Mouse (Mus musculus) liver, embryonic 14.5 days (tissue): ENCODE results near the gene Pnldc1. TPM values are rescaled to one million over a fixed set of nuclear protein-coding genes. Genes with fewer than 3 reads are reported as not detected.

ENCODE experiments used
- ATAC-seq: fragments of 200-750 bp; cut with Nextera tagmentation; 2 replicates; pipeline ENCODE4 v1.8.0; 2017; ENCODE audit warnings: moderate number of reproducible peaks, mild to moderate bottlenecking, moderate library complexity; ENCODE audit not compliant: insufficient read depth
- DNase-seq, 3 experiments: peaks; one replicate each; pipeline ENCODE4 v3.0.0-alpha.2; 2012 to 2013; ENCODE audit warnings: low read depth in 3 of 3, low spot score in 3 of 3
- H3K27ac ChIP-seq: fragments of 300-500 bp; sonication (generic); 2 replicates; pipeline ENCODE4 v1.5.1; 2014; ENCODE audit warnings: moderate library complexity, mild to moderate bottlenecking, control low read depth, inconsistent platforms
- H3K27me3 ChIP-seq: fragments of 300-500 bp; sonication (generic); 2 replicates; pipeline ENCODE4 v1.6.1; 2014; ENCODE audit warnings: mild to moderate bottlenecking, low read length, moderate library complexity; ENCODE audit not compliant: control insufficient read depth, insufficient read depth
- H3K36me3 ChIP-seq: fragments of 300-500 bp; sonication (generic); replicated peaks from 2 replicates; pipeline ENCODE4 v1.6.1; 2014; ENCODE audit warnings: low read depth; ENCODE audit not compliant: control insufficient read depth, insufficient read depth
- H3K4me1 ChIP-seq, 2 experiments: fragments of 200-500 bp in 1 of 2; fragments of 300-500 bp in 1 of 2; sonication (generic) in 1 of 2; replicated peaks; 2 replicates each; pipeline ENCODE4 v1.6.1; 2012 to 2014; ENCODE audit warnings: antibody characterized with exemption in 1 of 2, inconsistent platforms in 1 of 2, low read length in 1 of 2; ENCODE audit not compliant: control insufficient read depth in 2 of 2, insufficient read depth in 2 of 2
- H3K4me2 ChIP-seq: fragments of 300-500 bp; sonication (generic); 2 replicates; pipeline ENCODE4 v1.6.1; 2014; ENCODE audit warnings: low read depth, mild to moderate bottlenecking, control low read depth, moderate library complexity
- H3K4me3 ChIP-seq, 2 experiments: fragments of 200-500 bp in 1 of 2; fragments of 300-500 bp in 1 of 2; sonication (generic) in 1 of 2; 2 replicates each; pipeline ENCODE4 v1.5.1; 2012 to 2014; ENCODE audit warnings: low read depth in 2 of 2, low read length in 2 of 2, mild to moderate bottlenecking in 2 of 2, control low read depth in 1 of 2, inconsistent platforms in 1 of 2, moderate library complexity in 1 of 2; ENCODE audit not compliant: insufficient read depth in 1 of 2
- H3K9ac ChIP-seq: fragments of 300-500 bp; sonication (generic); replicated peaks from 2 replicates; pipeline ENCODE4 v1.6.1; 2014; ENCODE audit warnings: mild to moderate bottlenecking, control low read depth, moderate library complexity
- H3K9me3 ChIP-seq: fragments of 300-500 bp; sonication (generic); 2 replicates; pipeline ENCODE4 v1.6.1; 2016; ENCODE audit warnings: low read length, mixed read lengths; ENCODE audit not compliant: control insufficient read depth
- CTCF ChIP-seq: IDR thresholded peaks from 2 replicates; pipeline ENCODE4 v1.5.1; 2016; ENCODE audit warnings: antibody characterized with exemption, low read depth, control low read depth
- EP300 ChIP-seq: IDR thresholded peaks from 2 replicates; pipeline ENCODE4 v1.6.1; 2016; ENCODE audit warnings: antibody characterized with exemption, low read depth
- WGBS: fragments of 180-500 bp; shearing (Covaris S2); extraction: QIAGEN DNeasy Blood & Tissue Kit; methylation state at CpG from one replicate; pipeline ENCODE4 v1.1.7; 2014; ENCODE audit not compliant: insufficient replicate concordance; 5-methylcytosine and 5-hydroxymethylcytosine counted together
- polyA plus RNA-seq, 2 experiments: library from polyadenylated mRNA; depleted of rRNA in 1 of 2; stranded (reverse) in 1 of 2; unstranded in 1 of 2; fragments of >200 nt; fragmentation: Nextera tagmentation in 1 of 2; extraction: Ambion mirVana in 1 of 2; gene quantifications; 2 replicates each; pipeline versions ENCODE4 v1.2.1 to v1.2.3; 2012 to 2014

Pnldc1 gene
- polyA plus RNA-seq, 2 experiments, result 0.44 to 0.50 TPM

GRCm38 (mm10) chr17:12868043-12868442 is 42.0 kb downstream of the Pnldc1 start, which contains the start of gene Mas1:
Mas1 (minus strand) TSS chr17:12868143.
- TF ChIP-seq EP300 (no peak), CTCF (no peak)
- H3K27ac ChIP-seq, result no peak within 1 kb of the TSS
- no peaks in the 10 kb centered on the region for H3K9me3 ChIP-seq
- no peaks in the 10 kb centered on the region for H3K4me1 ChIP-seq
- H3K27me3 ChIP-seq, result no peaks in the 10 kb centered on the region; the same call in 1 of the 2 replicates
- DNase-seq, result no peak
- H3K4me2 ChIP-seq, result no peak within 1 kb of the TSS
- WGBS, result 32% methylated on average over 2 of the region's 2 CpGs
- H3K9ac ChIP-seq, result no peak within 1 kb of the TSS
- H3K4me3 ChIP-seq, result no peak within 1 kb of the TSS
- H3K36me3 ChIP-seq, result no peaks in the 10 kb centered on the region
- no peak for ATAC-seq

GRCm38 (mm10) chr17:12866853-12867252 is 43.2 kb downstream of the Pnldc1 start:
- no peak overlapping the region for H3K4me2 ChIP-seq
- no peaks in the 10 kb centered on the region for H3K9me3 ChIP-seq
- no peak overlapping the region for H3K4me3 ChIP-seq
- no peak for ATAC-seq
- WGBS, result 75% methylated on average over 10 of the region's 10 CpGs
- H3K4me1 ChIP-seq, result no peaks in the 10 kb centered on the region
- no peak for TF ChIP-seq CTCF
- H3K27ac ChIP-seq, result no peak overlapping the region
- DNase-seq, result no peak
- no peaks in the 10 kb centered on the region; the same call in 1 of the 2 replicates for H3K27me3 ChIP-seq
- H3K9ac ChIP-seq, result no peak overlapping the region
- H3K36me3 ChIP-seq, result no peaks in the 10 kb centered on the region

GRCm38 (mm10) chr17:12865407-12865806 is 44.6 kb downstream of the Pnldc1 start:
- WGBS, result 48% methylated on average over 3 of the region's 3 CpGs

DNA sequence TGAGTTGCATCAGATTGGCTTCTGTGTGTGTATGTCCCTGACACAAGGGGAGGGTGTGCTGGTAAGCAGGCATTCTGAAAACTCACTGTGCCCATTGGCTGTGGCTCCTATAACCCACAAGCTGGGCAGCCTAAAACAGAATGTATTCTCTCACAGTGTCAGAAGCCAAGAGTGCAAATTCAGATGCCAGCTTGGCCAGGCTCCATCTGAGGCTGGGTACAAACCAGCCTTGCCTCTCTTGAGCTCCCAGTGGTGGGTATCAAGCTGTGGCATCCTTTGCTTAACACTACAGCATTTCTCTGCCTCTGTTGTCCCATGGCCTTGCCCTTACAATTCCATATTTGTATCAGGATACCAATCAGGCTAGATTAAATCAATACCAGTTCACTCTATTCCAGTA is 45.9 kb downstream of the Pnldc1 start:
- Histone ChIP-seq H3K9ac (no peak overlapping the region), H3K27ac (no peak overlapping the region), H3K4me3 (no peak overlapping the region), H3K27me3 (no peaks in the 10 kb centered on the region), H3K4me2 (no peak overlapping the region), H3K36me3 (no peaks in the 10 kb centered on the region), H3K9me3 (no peaks in the 10 kb centered on the region), H3K4me1 (no peaks in the 10 kb centered on the region)
- no peak for DNase-seq
- TF ChIP-seq EP300 (no peak), CTCF (no peak)
- ATAC-seq, result no peak

More at GRCm38 (mm10) chr17:12865407-12865806, 44.6 kb downstream of the Pnldc1 start:
- no peak for ATAC-seq
- no peaks in the 10 kb centered on the region for H3K4me1 ChIP-seq
- no peak overlapping the region for H3K27ac ChIP-seq
- H3K4me2 ChIP-seq, result no peak overlapping the region
- no peak overlapping the region for H3K9ac ChIP-seq
- no peak for DNase-seq
- H3K9me3 ChIP-seq, result no peaks in the 10 kb centered on the region
- H3K4me3 ChIP-seq, result no peak overlapping the region
- no peak for TF ChIP-seq CTCF
- no peak for TF ChIP-seq EP300
- H3K27me3 ChIP-seq, result no peaks in the 10 kb centered on the region
- no peaks in the 10 kb centered on the region for H3K36me3 ChIP-seq

- no peak for TF ChIP-seq EP300
- TF ChIP-seq CTCF, result no peak
- H3K4me3 ChIP-seq, result no peak overlapping the region
- 54% methylated on average over 8 of the region's 8 CpGs for WGBS
- no peak overlapping the region for H3K27ac ChIP-seq
- H3K4me1 ChIP-seq, result no peaks in the 10 kb centered on the region
- H3K36me3 ChIP-seq, result no peaks in the 10 kb centered on the region
- no peak for DNase-seq
- H3K27me3 ChIP-seq, result no peaks in the 10 kb centered on the region
- H3K9me3 ChIP-seq, result no peaks in the 10 kb centered on the region
- ATAC-seq, result no peak
- H3K4me2 ChIP-seq, result no peak overlapping the region
- no peak overlapping the region for H3K9ac ChIP-seq
Observed at GRCm38 (mm10) chr17:12859006-12859520, 51.0 kb downstream of the Pnldc1 start.
